Mouse (Mus musculus): ENCODE measurements around the gene Diablo. TPM values are rescaled to one million over a fixed set of nuclear protein-coding genes. Genes with fewer than 3 reads are reported as not detected.
A peak's percentile ranks its signal among the peaks of the same experiment; 100 is the strongest.

The Diablo gene
- total RNA-seq (2014; rRNA removed) (61.3 and 76.7 TPM in 2 replicates), polyA plus RNA-seq (2015; fragmentation: Nextera tagmentation; extraction: Ambion mirVana) (89.4 and 99.6 TPM in 2 replicates)

DNA sequence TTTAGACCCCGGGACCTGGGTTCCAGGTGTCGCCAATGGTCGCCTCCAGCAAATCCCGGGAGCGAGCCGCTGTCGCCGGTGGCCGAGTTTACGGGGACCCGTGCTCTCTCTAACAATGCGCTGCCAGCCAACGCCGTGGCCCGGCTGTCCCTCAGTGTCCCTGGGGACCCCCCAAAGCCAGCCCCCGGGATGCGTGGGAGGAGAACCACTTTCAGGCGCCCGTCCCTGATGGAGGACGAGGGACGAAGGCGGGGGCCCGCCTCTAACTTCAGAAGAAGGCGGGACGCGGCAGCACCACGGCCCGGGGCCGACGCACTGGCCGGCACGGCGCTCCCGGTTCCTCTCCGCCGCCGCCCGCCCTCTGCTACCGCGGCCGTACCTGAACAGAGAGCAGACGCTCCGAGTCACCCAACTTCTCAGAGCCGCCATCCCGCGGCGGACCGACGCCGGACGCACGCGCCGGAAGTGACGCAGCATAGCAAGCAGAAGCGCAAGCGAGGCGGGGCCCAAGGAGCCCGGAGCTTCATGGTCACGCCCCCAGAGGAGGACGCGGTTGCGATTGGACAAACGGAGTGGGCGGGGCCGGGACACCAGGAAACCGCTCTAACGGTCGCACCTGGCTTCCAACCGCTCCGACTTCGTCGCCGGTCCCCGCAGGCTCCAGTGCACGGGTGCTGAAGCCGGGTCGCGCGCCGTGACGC is at the start of gene Diablo:
TSS of gene Diablo (minus strand) at position 485 of the 701 bp plus-strand sequence.
- peak; percentile 98 for ATAC-seq
- TF ChIP-seq CTCF (IDR thresholded peaks at IDR 0.05; ENCODE audit: low read depth), result no peak
- WGBS, result under 1% methylated on average over 82 of the region's 82 CpGs

GRCm38 (mm10) chr5:123573362-123573761 is 49.4 kb upstream of the Diablo start:
- 0 out of 2 replicates have a peak overlapping the region, but pooled peaks have one; percentile 4 for H3K27ac ChIP-seq
- ATAC-seq, result no peak
- TF ChIP-seq CTCF (IDR thresholded peaks at IDR 0.05; ENCODE audit: low read depth), result no peak

More for the DNA sequence above, at the start of gene Diablo:
- peak within 1 kb of the TSS; percentile 56 for H3K9ac ChIP-seq (replicated peaks; ENCODE audit: low read length)
- H3K4me1 ChIP-seq (ENCODE audit: insufficient read depth, low read length), result peaks cover 9% of the 10 kb centered on the region
- no peaks in the 10 kb centered on the region for H3K9me3 ChIP-seq (ENCODE audit: low read length)
- peak; percentile 99 for DNase-seq (ENCODE audit: low spot score)
- H3K27ac ChIP-seq, result peak within 1 kb of the TSS; percentile 74; the same call in 1 of the 2 replicates
- no peaks in the 10 kb centered on the region for H3K27me3 ChIP-seq (ENCODE audit: insufficient read depth, low read length)
- peak within 1 kb of the TSS; percentile 65 for H3K4me3 ChIP-seq (ENCODE audit: low read length)
- peaks cover 3% of the 10 kb centered on the region; the same call in 1 of the 2 replicates for H3K36me3 ChIP-seq (ENCODE audit: insufficient read depth, low read length)
- H3K4me2 ChIP-seq (ENCODE audit: low read depth, low read length), result peak within 1 kb of the TSS; percentile 92

DNA sequence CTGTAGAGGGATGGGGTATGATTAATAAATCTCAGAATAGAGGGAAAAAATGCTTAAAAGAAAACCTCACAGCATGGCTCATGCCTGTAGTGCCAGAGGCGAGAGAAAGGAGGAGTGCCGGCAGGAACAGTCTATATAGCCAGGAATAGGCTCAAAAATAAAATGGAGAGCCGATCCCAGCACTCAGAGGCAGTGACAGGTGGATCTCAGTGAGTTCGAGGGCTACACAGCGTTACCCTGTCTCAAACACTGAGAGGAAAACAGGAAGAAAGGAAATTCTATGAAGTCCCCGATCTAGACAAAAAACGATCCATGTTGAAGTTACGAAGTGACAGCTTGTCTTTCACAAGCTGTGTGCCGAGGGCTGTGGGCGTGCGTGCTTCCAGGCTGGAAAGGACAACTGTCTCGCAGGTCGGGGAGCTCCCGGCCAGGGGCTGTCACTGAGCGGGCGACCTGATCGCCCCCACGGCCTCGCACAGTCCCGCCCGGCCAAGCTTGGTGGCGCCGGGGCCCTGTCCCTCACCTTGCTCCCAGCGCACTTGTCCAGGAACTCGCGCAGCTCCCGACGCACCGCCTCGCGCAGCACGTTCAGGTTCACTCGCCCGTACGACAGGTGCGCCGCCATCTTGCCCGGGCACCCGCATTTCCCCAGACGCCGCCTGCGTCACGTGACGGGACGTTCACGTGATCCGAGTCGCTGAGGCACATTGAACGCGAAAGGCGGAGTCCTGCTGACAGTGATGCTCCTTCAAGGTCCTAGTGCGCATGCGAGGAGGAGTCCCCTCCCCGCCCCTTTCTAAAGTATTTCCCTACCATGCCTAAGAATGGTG is 48.6 kb upstream of the Diablo start, which contains the start of gene Vps33a:
TSS of gene Vps33a (minus strand) at position 682 of the 830 bp plus-strand sequence.
- Histone ChIP-seq H3K4me2 (ENCODE audit: low read depth, low read length) (peak within 1 kb of the TSS; percentile 68), H3K27ac (peak within 1 kb of the TSS; percentile 85), H3K9ac (replicated peaks; ENCODE audit: low read length) (peak within 1 kb of the TSS; percentile 64), H3K36me3 (ENCODE audit: insufficient read depth, low read length) (peaks cover 12% of the 10 kb centered on the region; the same call in 1 of the 2 replicates), H3K4me1 (ENCODE audit: insufficient read depth, low read length) (peaks cover 8% of the 10 kb centered on the region; the same call in 1 of the 2 replicates), H3K4me3 (ENCODE audit: low read length) (peak within 1 kb of the TSS; percentile 77), H3K27me3 (ENCODE audit: insufficient read depth, low read length) (no peaks in the 10 kb centered on the region), H3K9me3 (ENCODE audit: low read length) (no peaks in the 10 kb centered on the region)
- ATAC-seq (peak; percentile 92), DNase-seq (ENCODE audit: low spot score) (peak; percentile 100)
- peak; percentile 27 for TF ChIP-seq CTCF (IDR thresholded peaks at IDR 0.05; ENCODE audit: low read depth)
- under 1% methylated on average over 54 of the region's 54 CpGs for WGBS

More at GRCm38 (mm10) chr5:123573362-123573761, 49.4 kb upstream of the Diablo start:
- 66% methylated on average over 8 of the region's 8 CpGs for WGBS
- peaks cover 15% of the 10 kb centered on the region for H3K36me3 ChIP-seq (ENCODE audit: insufficient read depth, low read length)
- H3K4me2 ChIP-seq (ENCODE audit: low read depth, low read length), result peak overlapping the region; percentile 68
- H3K9ac ChIP-seq (replicated peaks; ENCODE audit: low read length), result no peak overlapping the region
- DNase-seq (ENCODE audit: low spot score), result no peak
- H3K9me3 ChIP-seq (ENCODE audit: low read length), result no peaks in the 10 kb centered on the region
- no peaks in the 10 kb centered on the region for H3K27me3 ChIP-seq (ENCODE audit: insufficient read depth, low read length)
- peaks cover 8% of the 10 kb centered on the region; the same call in 1 of the 2 replicates for H3K4me1 ChIP-seq (ENCODE audit: insufficient read depth, low read length)
- peak overlapping the region; percentile 77 for H3K4me3 ChIP-seq (ENCODE audit: low read length)

DNA sequence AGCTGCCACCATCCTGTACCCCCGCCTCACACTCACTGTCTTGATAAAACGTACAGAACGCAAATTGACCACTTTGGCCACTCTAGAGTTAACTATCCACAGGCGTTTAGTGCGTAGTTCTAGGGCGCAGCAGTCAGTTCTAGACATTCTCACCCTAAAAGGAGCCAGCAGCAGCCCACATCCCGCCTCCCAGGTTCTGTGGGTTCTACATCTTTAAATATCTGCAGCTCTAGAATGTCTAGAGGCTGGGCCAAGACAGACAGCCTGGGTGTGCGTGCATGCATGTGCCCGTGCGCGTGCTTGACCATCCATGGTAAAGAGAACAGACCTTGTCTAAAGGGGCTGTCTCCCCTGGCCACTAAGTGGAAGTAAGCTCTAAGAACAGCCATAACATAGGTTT is 37.2 kb upstream of the Diablo start:
- no peak for TF ChIP-seq CTCF (IDR thresholded peaks at IDR 0.05; ENCODE audit: low read depth)
- H3K36me3 ChIP-seq (ENCODE audit: insufficient read depth, low read length), result peaks cover 57% of the 10 kb centered on the region
- no peak overlapping the region for H3K9ac ChIP-seq (replicated peaks; ENCODE audit: low read length)
- no peak overlapping the region for H3K4me2 ChIP-seq (ENCODE audit: low read depth, low read length)
- H3K27ac ChIP-seq, result no peak overlapping the region
- ATAC-seq, result no peak
- 94% methylated on average over 11 of the region's 11 CpGs for WGBS
- H3K9me3 ChIP-seq (ENCODE audit: low read length), result no peaks in the 10 kb centered on the region
- DNase-seq (ENCODE audit: low spot score), result no peak
- H3K4me3 ChIP-seq (ENCODE audit: low read length), result no peak overlapping the region
- H3K4me1 ChIP-seq (ENCODE audit: insufficient read depth, low read length), result no peaks in the 10 kb centered on the region
- H3K27me3 ChIP-seq (ENCODE audit: insufficient read depth, low read length), result no peaks in the 10 kb centered on the region

DNA sequence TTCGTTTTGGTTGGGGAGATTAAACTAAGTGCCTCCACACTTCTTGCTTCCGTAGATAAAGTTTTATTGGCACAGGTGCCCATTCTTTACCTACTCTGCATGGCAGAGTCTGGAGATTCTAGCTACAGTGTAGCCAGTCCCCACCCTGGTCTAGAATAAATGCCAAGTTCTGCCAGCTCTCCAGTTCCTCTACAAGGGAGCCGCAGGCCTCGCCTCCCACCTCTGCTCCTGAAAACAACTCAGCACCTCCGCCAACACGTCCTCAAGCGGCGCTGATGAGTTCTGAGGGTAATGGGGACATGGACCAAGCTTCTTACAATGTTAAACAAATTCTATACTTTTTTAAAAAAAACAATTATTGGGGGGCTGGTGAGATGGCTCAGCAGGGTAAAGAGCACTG is 35.6 kb upstream of the Diablo start:
- Histone ChIP-seq H3K4me3 (ENCODE audit: low read length) (no peak overlapping the region), H3K9me3 (ENCODE audit: low read length) (no peaks in the 10 kb centered on the region), H3K9ac (replicated peaks; ENCODE audit: low read length) (no peak overlapping the region), H3K4me1 (ENCODE audit: insufficient read depth, low read length) (no peaks in the 10 kb centered on the region), H3K4me2 (ENCODE audit: low read depth, low read length) (no peak overlapping the region), H3K27ac (no peak overlapping the region), H3K36me3 (ENCODE audit: insufficient read depth, low read length) (peaks cover 49% of the 10 kb centered on the region), H3K27me3 (ENCODE audit: insufficient read depth, low read length) (no peaks in the 10 kb centered on the region)
- 94% methylated on average over 8 of the region's 8 CpGs for WGBS
- no peak for TF ChIP-seq CTCF (IDR thresholded peaks at IDR 0.05; ENCODE audit: low read depth)
- no peak for DNase-seq (ENCODE audit: low spot score)
- no peak for ATAC-seq

GRCm38 (mm10) chr5:123556451-123556850 is 32.5 kb upstream of the Diablo start:
- TF ChIP-seq CTCF (IDR thresholded peaks at IDR 0.05; ENCODE audit: low read depth), result no peak
- Histone ChIP-seq H3K4me3 (ENCODE audit: low read length) (no peak overlapping the region), H3K27ac (no peak overlapping the region), H3K4me1 (ENCODE audit: insufficient read depth, low read length) (no peaks in the 10 kb centered on the region), H3K36me3 (ENCODE audit: insufficient read depth, low read length) (peaks cover 33% of the 10 kb centered on the region), H3K4me2 (ENCODE audit: low read depth, low read length) (no peak overlapping the region), H3K27me3 (ENCODE audit: insufficient read depth, low read length) (no peaks in the 10 kb centered on the region), H3K9me3 (ENCODE audit: low read length) (no peaks in the 10 kb centered on the region), H3K9ac (replicated peaks; ENCODE audit: low read length) (no peak overlapping the region)
- 48% methylated on average over 2 of the region's 2 CpGs for WGBS
- ATAC-seq (no peak), DNase-seq (ENCODE audit: low spot score) (peak; percentile 62)
